Mouse (Mus musculus) hindbrain, embryonic 15.5 days (tissue): ENCODE measurements around the gene Parg. TPM values are rescaled to one million over a fixed set of nuclear protein-coding genes. Genes with fewer than 3 reads are reported as not detected.

ENCODE experiments used
- ATAC-seq: fragments of 200-750 bp; cut with Nextera tagmentation; 2 replicates; pipeline ENCODE4 v1.8.0; 2017; ENCODE audit warnings: low read depth, moderate number of reproducible peaks, moderate TSS enrichment; ENCODE audit not compliant: low FRiP score
- H3K27ac ChIP-seq: fragments of 300-500 bp; sonication (generic); replicated peaks from 2 replicates; pipeline ENCODE4 v1.5.1; 2015; ENCODE audit warnings: mild to moderate bottlenecking, inconsistent platforms
- H3K27me3 ChIP-seq: fragments of 300-500 bp; sonication (generic); 2 replicates; pipeline ENCODE4 v1.6.1; 2015; ENCODE audit warnings: control low read depth, inconsistent platforms
- H3K36me3 ChIP-seq: fragments of 300-500 bp; sonication (generic); 2 replicates; pipeline ENCODE4 v1.6.1; 2015; ENCODE audit warnings: control low read depth, inconsistent platforms
- H3K4me1 ChIP-seq: fragments of 300-500 bp; sonication (generic); replicated peaks from 2 replicates; pipeline ENCODE4 v1.6.1; 2015; ENCODE audit warnings: control low read depth, inconsistent platforms
- H3K4me2 ChIP-seq: fragments of 300-500 bp; sonication (generic); 2 replicates; pipeline ENCODE4 v1.6.1; 2015; ENCODE audit warnings: moderate library complexity, mild to moderate bottlenecking, inconsistent platforms
- H3K4me3 ChIP-seq: fragments of 300-500 bp; sonication (generic); 2 replicates; pipeline ENCODE4 v1.5.1; 2015; ENCODE audit warnings: mild to moderate bottlenecking, inconsistent platforms
- H3K9ac ChIP-seq: fragments of 300-500 bp; sonication (generic); 2 replicates; pipeline ENCODE4 v1.6.1; 2015; ENCODE audit warnings: inconsistent platforms
- H3K9me3 ChIP-seq: fragments of 300-500 bp; sonication (generic); 2 replicates; pipeline ENCODE4 v1.6.1; 2016; ENCODE audit warnings: control low read depth, inconsistent platforms
- WGBS: fragments of 180-500 bp; shearing (Covaris S2); methylation state at CpG from one replicate; pipeline ENCODE4 v1.1.7; 2015; 5-methylcytosine and 5-hydroxymethylcytosine counted together
- polyA plus RNA-seq: library from polyadenylated mRNA; unstranded; fragments of >200 nt; fragmentation: Nextera tagmentation; extraction: Ambion mirVana; gene quantifications from 2 replicates; pipeline ENCODE4 v1.2.1, GENCODE M21; 2015

The Parg gene
- polyA plus RNA-seq, 1 experiment from 2014 or later: 31.0 TPM

GRCm38 (mm10) chr14:32332515-32333445 is 131.0 kb downstream of the Parg start:
- H3K4me2 ChIP-seq: no peak overlapping the region
- ATAC-seq: no peak
- 73% methylated on average over 20 of the region's 20 CpGs for WGBS

GRCm38 (mm10) chr14:32336021-32336420 is 134.3 kb downstream of the Parg start:
- Histone ChIP-seq H3K36me3 (peaks cover 20% of the 10 kb centered on the region), H3K9me3 (no peaks in the 10 kb centered on the region), H3K27ac (no peak overlapping the region), H3K4me1 (no peaks in the 10 kb centered on the region), H3K4me2 (no peak overlapping the region), H3K4me3 (no peak overlapping the region), H3K27me3 (no peaks in the 10 kb centered on the region), H3K9ac (no peak overlapping the region)
- WGBS: 77% methylated on average over 6 of the region's 6 CpGs
- ATAC-seq: no peak

More at GRCm38 (mm10) chr14:32332515-32333445, 131.0 kb downstream of the Parg start:
- Histone ChIP-seq H3K27ac (no peak overlapping the region), H3K4me1 (0 out of 2 replicates have a peak, but pooled peaks cover 3% of the 10 kb centered on the region), H3K36me3 (peaks cover 9% of the 10 kb centered on the region), H3K27me3 (no peaks in the 10 kb centered on the region), H3K9me3 (no peaks in the 10 kb centered on the region), H3K9ac (no peak overlapping the region), H3K4me3 (no peak overlapping the region)

GRCm38 (mm10) chr14:32336547-32336946 is 134.8 kb downstream of the Parg start:
- WGBS: 65% methylated on average over 11 of the region's 11 CpGs
- H3K9ac ChIP-seq: no peak overlapping the region
- no peaks in the 10 kb centered on the region for H3K4me1 ChIP-seq
- no peaks in the 10 kb centered on the region for H3K9me3 ChIP-seq
- peaks cover 23% of the 10 kb centered on the region for H3K36me3 ChIP-seq
- no peak overlapping the region for H3K27ac ChIP-seq
- no peak overlapping the region for H3K4me3 ChIP-seq
- H3K27me3 ChIP-seq: no peaks in the 10 kb centered on the region
- ATAC-seq: peak; percentile 47; the same call in 1 of the 2 replicates
- no peak overlapping the region for H3K4me2 ChIP-seq

- no peaks in the 10 kb centered on the region for H3K4me1 ChIP-seq
- H3K9ac ChIP-seq: no peak overlapping the region
- no peak overlapping the region for H3K4me3 ChIP-seq
- peaks cover 31% of the 10 kb centered on the region for H3K36me3 ChIP-seq
- 98% methylated on average over 7 of the region's 7 CpGs for WGBS
- H3K4me2 ChIP-seq: no peak overlapping the region
- no peak overlapping the region for H3K27ac ChIP-seq
- no peaks in the 10 kb centered on the region for H3K27me3 ChIP-seq
- ATAC-seq: no peak
- H3K9me3 ChIP-seq: no peaks in the 10 kb centered on the region
Observed at GRCm38 (mm10) chr14:32341823-32342222, 140.1 kb downstream of the Parg start.

- WGBS: 95% methylated on average over 7 of the region's 7 CpGs
- H3K4me3 ChIP-seq: no peak overlapping the region
- H3K36me3 ChIP-seq: peaks cover 17% of the 10 kb centered on the region
- H3K9me3 ChIP-seq: no peaks in the 10 kb centered on the region
- H3K9ac ChIP-seq: no peak overlapping the region
- ATAC-seq: no peak
- no peaks in the 10 kb centered on the region for H3K27me3 ChIP-seq
- no peak overlapping the region for H3K27ac ChIP-seq
- H3K4me2 ChIP-seq: no peak overlapping the region
- no peaks in the 10 kb centered on the region for H3K4me1 ChIP-seq
Observed at GRCm38 (mm10) chr14:32344176-32344575, 142.4 kb downstream of the Parg start.

GRCm38 (mm10) chr14:32344694-32345093 is 142.9 kb downstream of the Parg start:
- WGBS: 88% methylated on average over 9 of the region's 10 CpGs

More at GRCm38 (mm10) chr14:32344694-32345093, 142.9 kb downstream of the Parg start:
- Histone ChIP-seq H3K4me2 (no peak overlapping the region), H3K36me3 (peaks cover 14% of the 10 kb centered on the region), H3K27me3 (no peaks in the 10 kb centered on the region), H3K27ac (no peak overlapping the region), H3K4me1 (no peaks in the 10 kb centered on the region), H3K4me3 (no peak overlapping the region), H3K9me3 (no peaks in the 10 kb centered on the region), H3K9ac (no peak overlapping the region)
- no peak for ATAC-seq

Other genes with a start within 250 kb of the Parg start
- 0.68 and 0.73 TPM in 2 replicates for gene Galnt15, start 173.0 kb upstream of the Parg start, polyA plus RNA-seq
- gene Oxnad1, start 116.6 kb upstream of the Parg start, polyA plus RNA-seq: 20.8 and 22.2 TPM in 2 replicates
- 71.2 and 73.0 TPM in 2 replicates for gene Dph3, start 116.2 kb upstream of the Parg start, polyA plus RNA-seq
- gene Msmb, start 59.9 kb upstream of the Parg start, polyA plus RNA-seq: not detected in 2 replicates
- gene Ncoa4, start 42.1 kb upstream of the Parg start, polyA plus RNA-seq: 95.6 and 103 TPM in 2 replicates
- gene Timm23, start 51 bp upstream of the Parg start, polyA plus RNA-seq: 225 and 227 TPM in 2 replicates
- gene Ogdhl, start 120.1 kb downstream of the Parg start, polyA plus RNA-seq: 22.8 and 23.7 TPM in 2 replicates
- gene 1700024G13Rik, start 186.4 kb downstream of the Parg start, polyA plus RNA-seq: 0.33 and 0.61 TPM in 2 replicates